7 mouse cellular contexts compared by ENCODE assay signal in genomic region chr1:95668253-95668805, GRCm38 (mm10). TPM values are rescaled to one million over a fixed set of nuclear protein-coding genes. Genes with fewer than 3 reads are reported as not detected.
DNase-seq lines count a peak whose midpoint lies in the region; ATAC-seq lines count a peak whose summit lies in the region.

No protein-coding gene starts in this region.

- peaks cover 9% of the 10 kb centered on the region; the same call in 1 of the 2 replicates for H3K4me1 ChIP-seq in embryonic facial prominence, embryonic 14.5 days (ENCODE audit: control insufficient read depth, insufficient read depth, low read length)
- H3K4me1 ChIP-seq in hindbrain, embryonic 11.5 days (replicated peaks; ENCODE audit: control insufficient read depth, insufficient read depth, low read length): peaks cover 2% of the 10 kb centered on the region; the same call in 1 of the 2 replicates
- H3K4me1 ChIP-seq in midbrain, embryonic 12.5 days: peaks cover 11% of the 10 kb centered on the region; the same call in 1 of the 2 replicates

- peak overlapping the region; percentile 76 for H3K4me2 ChIP-seq in embryonic facial prominence, embryonic 14.5 days (ENCODE audit: low read depth, low read length)
- H3K4me2 ChIP-seq in hindbrain, embryonic 11.5 days (replicated peaks; ENCODE audit: low read depth, low read length): peak overlapping the region; percentile 82
- H3K4me2 ChIP-seq in midbrain, embryonic 12.5 days (replicated peaks): peak overlapping the region; percentile 79

- no peak overlapping the region; the same call in 1 of the 2 replicates for H3K27ac ChIP-seq in embryonic facial prominence, embryonic 14.5 days (replicated peaks; ENCODE audit: low read depth, low read length)
- no peak overlapping the region for H3K27ac ChIP-seq in hindbrain, embryonic 11.5 days (ENCODE audit: low read depth, low read length)
- peak overlapping the region; percentile 76 for H3K27ac ChIP-seq in midbrain, embryonic 12.5 days (replicated peaks)

- peaks cover 4% of the 10 kb centered on the region; the same call in 1 of the 2 replicates for H3K27me3 ChIP-seq in embryonic facial prominence, embryonic 14.5 days (replicated peaks; ENCODE audit: control insufficient read depth, insufficient read depth, low read length)
- H3K27me3 ChIP-seq in hindbrain, embryonic 11.5 days (ENCODE audit: control insufficient read depth, insufficient read depth, low read length): no peaks in the 10 kb centered on the region
- 0 out of 2 replicates have a peak, but pooled peaks cover 5% of the 10 kb centered on the region for H3K27me3 ChIP-seq in midbrain, embryonic 12.5 days

- ATAC-seq in embryonic facial prominence, embryonic 14.5 days (ENCODE audit: low read depth): no peak
- no peak for ATAC-seq in hindbrain, embryonic 11.5 days (ENCODE audit: low FRiP score)
- no peak for ATAC-seq in midbrain, embryonic 12.5 days (ENCODE audit: low FRiP score, low read depth)
- ATAC-seq in granulocyte monocyte progenitor cell, adult 5-6 weeks (replicated peaks; ENCODE audit: poor library complexity, severe bottlenecking): no peak

- DNase-seq in right cerebral cortex, postnatal 25 days: peak; percentile 7
- no peak for DNase-seq in right cerebral cortex, postnatal 4 days
- peak; percentile 27 for DNase-seq in embryonic facial prominence, embryonic 14.5 days (ENCODE audit: low spot score)
- peak; percentile 38 for DNase-seq in hindbrain, embryonic 11.5 days (ENCODE audit: low spot score)
- no peak for DNase-seq in frontal cortex, adult 2 months (ENCODE audit: extremely low spot score in 1 of 2, low spot score in 1 of 2)

- no peaks in the 10 kb centered on the region for H3K36me3 ChIP-seq in embryonic facial prominence, embryonic 14.5 days (ENCODE audit: control insufficient read depth, insufficient read depth, low read length)
- no peaks in the 10 kb centered on the region for H3K36me3 ChIP-seq in hindbrain, embryonic 11.5 days (ENCODE audit: control insufficient read depth, insufficient read depth, low read length)
- no peaks in the 10 kb centered on the region for H3K36me3 ChIP-seq in midbrain, embryonic 12.5 days

- H3K9me3 ChIP-seq in embryonic facial prominence, embryonic 14.5 days (ENCODE audit: control insufficient read depth, low read length): no peaks in the 10 kb centered on the region
- H3K9me3 ChIP-seq in hindbrain, embryonic 11.5 days (ENCODE audit: control insufficient read depth, low read length): no peaks in the 10 kb centered on the region
- no peaks in the 10 kb centered on the region for H3K9me3 ChIP-seq in midbrain, embryonic 12.5 days

- peak overlapping the region; percentile 40 for H3K9ac ChIP-seq in embryonic facial prominence, embryonic 14.5 days (ENCODE audit: low read depth, low read length)
- H3K9ac ChIP-seq in hindbrain, embryonic 11.5 days (ENCODE audit: low read depth, low read length): peak overlapping the region; percentile 57
- H3K9ac ChIP-seq in midbrain, embryonic 12.5 days (replicated peaks): peak overlapping the region; percentile 76

- 8% methylated on average over 6 of the region's 6 CpGs for WGBS in embryonic facial prominence, embryonic 14.5 days
- 0% methylated on average over 6 of the region's 6 CpGs for WGBS in hindbrain, embryonic 11.5 days
- 7% methylated on average over 5 of the region's 6 CpGs for WGBS in midbrain, embryonic 12.5 days

- peak overlapping the region; percentile 57 for H3K4me3 ChIP-seq in embryonic facial prominence, embryonic 14.5 days (ENCODE audit: low read depth, low read length)
- H3K4me3 ChIP-seq in hindbrain, embryonic 11.5 days (ENCODE audit: low read depth, low read length): peak overlapping the region; percentile 65
- peak overlapping the region; percentile 68 for H3K4me3 ChIP-seq in midbrain, embryonic 12.5 days

RNA-seq across cellular contexts. Expression of gene St8sia4, which starts 1.0 kb away (rescaled TPM):
- polyA plus RNA-seq in embryonic facial prominence, embryonic 14.5 days (2014; fragmentation: Nextera tagmentation; extraction: Ambion mirVana): 8.7 and 8.9 TPM in 2 replicates
- polyA plus RNA-seq in hindbrain, embryonic 11.5 days (2014; fragmentation: Nextera tagmentation; extraction: Ambion mirVana): 21.0 and 23.9 TPM in 2 replicates
- 21.7 and 24.0 TPM in 2 replicates for polyA plus RNA-seq in midbrain, embryonic 12.5 days (2016; fragmentation: Nextera tagmentation; extraction: Ambion mirVana)
- 5.7 and 6.8 TPM in 2 replicates for polyA plus RNA-seq in frontal cortex, adult 2 months (2012; rRNA removed)
- total RNA-seq in granulocyte monocyte progenitor cell, adult 5-6 weeks (2014; fragmentation: Nextera tagmentation): 73.2 and 76.7 TPM in 2 replicates
- 124 and 137 TPM in 2 replicates for total RNA-seq in granulocyte monocyte progenitor cell, adult 5-6 weeks (2017)

Comparison
In these comparisons a context has a peak if more than half of its experiments do, and no peak if none do; other contexts are left out.
1. DNase-seq: peak in right cerebral cortex, postnatal 25 days (single experiment), embryonic facial prominence, embryonic 14.5 days (single experiment) and hindbrain, embryonic 11.5 days (single experiment); none in right cerebral cortex, postnatal 4 days (single experiment) and frontal cortex, adult 2 months (0 of 2).
2. Peak in every context shown above with its lines, with median percentiles within 50 percentile points of each other: H3K4me2 ChIP-seq, H3K4me3 ChIP-seq and H3K9ac ChIP-seq.